Mouse (Mus musculus): ENCODE data around the gene Fadd. TPM values are rescaled to one million over a fixed set of nuclear protein-coding genes. Genes with fewer than 3 reads are reported as not detected.

Fadd gene
- total and polyA plus RNA-seq, 3 experiments, result 7.2 to 11.6 TPM; not detected in 1

DNA sequence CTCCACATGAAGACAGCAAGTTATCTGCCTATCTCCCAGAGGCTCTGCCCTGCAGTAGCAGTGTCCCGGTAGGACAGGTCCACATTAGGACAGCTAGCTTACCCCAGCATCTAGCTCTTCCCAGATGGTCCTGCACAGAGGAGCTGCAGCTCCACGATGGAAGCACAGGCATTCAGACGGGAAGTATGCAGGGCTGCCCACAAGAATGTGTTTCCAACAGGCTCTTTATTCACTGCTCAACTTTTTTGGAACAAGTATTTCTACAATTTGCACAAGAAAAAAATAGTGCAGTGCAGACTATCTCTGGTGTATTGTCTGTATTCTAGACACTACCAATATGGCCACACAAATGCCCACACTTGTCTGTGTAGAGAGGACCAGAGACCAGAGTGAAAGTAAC, 47.5 kb downstream of the Fadd start:
- no peak overlapping the region for H3K9ac ChIP-seq (ENCODE audit: control insufficient read depth, low read depth, low read length, poor library complexity, severe bottlenecking)
- H3K79me2 ChIP-seq (ENCODE audit: control insufficient read depth, insufficient read depth, low read length, poor library complexity), result peaks cover 60% of the 10 kb centered on the region
- TF ChIP-seq ETS1 (IDR thresholded peaks at IDR 0.05; ENCODE audit: low read depth, low read length), result no peak
- no peak for TF ChIP-seq SMC3 (IDR thresholded peaks at IDR 0.05; ENCODE audit: low read depth, low read length)
- no peaks in the 10 kb centered on the region for H3K27me3 ChIP-seq (ENCODE audit: control insufficient read depth in 1 of 2, insufficient read depth in 2 of 2, low read length in 2 of 2)
- H3K36me3 ChIP-seq (ENCODE audit: control insufficient read depth in 1 of 2, insufficient read depth in 2 of 2, low read length in 2 of 2), result peaks cover 0 to 10% of the 10 kb centered on the region in 2 experiments; a peak in 2 of 4 replicates
- no peak for DNase-seq (ENCODE audit: low read depth, low spot score)
- H3K4me1 ChIP-seq (ENCODE audit: control insufficient read depth in 1 of 2, insufficient read depth in 2 of 2, low read length in 2 of 2), result peaks cover 5 to 12% of the 10 kb centered on the region in 2 experiments
- no peak overlapping the region for H3K4me3 ChIP-seq (ENCODE audit: control insufficient read depth in 1 of 2, insufficient read depth in 1 of 2, low read depth in 2 of 2, low read length in 2 of 2)
- no peaks in the 10 kb centered on the region for H3K9me3 ChIP-seq (replicated peaks; ENCODE audit: insufficient read depth, low read length)
- no peak overlapping the region for H3K27ac ChIP-seq (ENCODE audit: control insufficient read depth, low read depth, low read length)

DNA sequence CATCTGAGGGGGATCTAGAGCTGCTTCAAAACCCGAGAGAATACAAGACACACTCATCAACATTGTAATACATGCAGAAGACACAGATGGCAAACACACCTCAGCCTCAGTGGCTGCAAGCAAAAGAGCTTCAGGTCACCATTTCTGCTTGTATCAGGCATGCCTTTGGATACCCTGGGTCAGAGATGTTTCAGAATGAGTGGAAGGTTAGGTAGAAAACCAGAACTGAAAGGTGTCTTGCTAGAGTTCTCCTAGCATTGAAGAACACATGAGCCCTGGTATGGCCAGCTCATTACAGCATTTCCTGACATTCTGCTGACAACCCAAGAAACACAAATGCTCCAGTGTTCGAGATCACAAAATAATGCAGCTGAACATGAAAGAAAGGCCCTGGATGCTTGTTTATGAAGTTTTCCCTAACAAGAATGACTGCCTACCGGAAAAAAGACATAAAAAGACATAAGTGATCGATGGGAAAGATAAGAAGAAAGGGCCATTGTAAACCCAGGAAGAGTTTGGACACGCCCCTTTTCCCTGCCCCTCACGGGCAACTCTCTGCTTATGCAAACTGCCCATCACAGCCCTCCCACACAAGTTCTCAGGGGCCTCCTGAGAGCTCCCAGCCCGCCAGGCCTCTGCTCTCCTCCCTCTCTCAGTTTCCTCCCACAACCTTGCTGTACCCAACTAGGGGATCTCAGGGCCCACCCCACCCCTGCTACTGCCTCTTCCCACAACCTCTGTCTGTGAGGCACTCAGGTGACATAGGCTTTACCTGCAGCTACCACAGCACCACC, 50.5 kb downstream of the Fadd start:
- no peak overlapping the region for H3K9ac ChIP-seq (ENCODE audit: control insufficient read depth, low read depth, low read length, poor library complexity, severe bottlenecking)
- H3K27ac ChIP-seq (ENCODE audit: control insufficient read depth, low read depth, low read length), result no peak overlapping the region

DNA sequence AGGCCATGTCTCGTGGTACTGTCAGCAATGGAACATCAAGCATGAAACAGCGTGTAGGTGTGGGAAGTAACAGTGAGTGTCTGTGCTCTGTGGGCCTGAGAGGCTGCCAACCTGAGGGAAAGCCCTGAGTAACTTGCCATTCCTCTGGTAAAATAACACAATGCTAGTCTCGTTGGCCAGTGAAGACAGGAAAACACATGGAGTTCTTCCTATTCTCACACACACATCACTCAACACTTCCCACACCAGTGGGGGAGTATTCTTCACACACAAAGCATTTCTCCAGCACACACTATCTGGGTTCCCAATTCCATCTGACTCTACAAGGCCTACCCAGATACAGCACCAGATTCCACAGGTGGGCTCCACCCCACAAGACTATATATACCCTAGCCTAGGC, 52.4 kb downstream of the Fadd start:
- no peak for DNase-seq (ENCODE audit: low read depth, low spot score)
- no peak for TF ChIP-seq HCFC1 (IDR thresholded peaks at IDR 0.05; ENCODE audit: low read depth, low read length)
- no peak for TF ChIP-seq MAZ (IDR thresholded peaks at IDR 0.05; ENCODE audit: low read depth, low read length)
- no peak for TF ChIP-seq CHD1 (IDR thresholded peaks at IDR 0.05; ENCODE audit: low read depth, low read length)
- no peak for TF ChIP-seq SMC3 (IDR thresholded peaks at IDR 0.05; ENCODE audit: low read depth, low read length)
- no peak for TF ChIP-seq UBTF (IDR thresholded peaks at IDR 0.05; ENCODE audit: borderline replicate concordance, insufficient read depth, low read depth, low read length)
- TF ChIP-seq MXI1 (IDR thresholded peaks at IDR 0.05; ENCODE audit: low read depth, low read length), result no peak
- no peak for TF ChIP-seq ZC3H11A (IDR thresholded peaks at IDR 0.05; ENCODE audit: low read depth, low read length)
- no peak for TF ChIP-seq ZKSCAN1 (IDR thresholded peaks at IDR 0.05; ENCODE audit: low read depth, low read length)
- TF ChIP-seq POLR2A (IDR thresholded peaks at IDR 0.05; ENCODE audit: control insufficient read depth in 1 of 2, insufficient read depth in 1 of 2, low read depth in 1 of 2, low read length in 2 of 2, poor library complexity in 1 of 2), result no peak
- Histone ChIP-seq H3K4me1 (ENCODE audit: control insufficient read depth in 1 of 2, insufficient read depth in 2 of 2, low read length in 2 of 2) (peaks cover 7 to 22% of the 10 kb centered on the region in 2 experiments; a peak in 3 of 4 replicates), H3K36me3 (ENCODE audit: control insufficient read depth in 1 of 2, insufficient read depth in 2 of 2, low read length in 2 of 2) (peaks cover 0 to 20% of the 10 kb centered on the region in 2 experiments; a peak in 3 of 4 replicates), H3K9me3 (replicated peaks; ENCODE audit: insufficient read depth, low read length) (no peaks in the 10 kb centered on the region), H3K4me3 (ENCODE audit: control insufficient read depth in 1 of 2, insufficient read depth in 1 of 2, low read depth in 2 of 2, low read length in 2 of 2) (no peak overlapping the region), H3K27me3 (ENCODE audit: control insufficient read depth in 1 of 2, insufficient read depth in 2 of 2, low read length in 2 of 2) (no peaks in the 10 kb centered on the region), H3K9ac (ENCODE audit: control insufficient read depth, low read depth, low read length, poor library complexity, severe bottlenecking) (no peak overlapping the region), H3K27ac (ENCODE audit: control insufficient read depth, low read depth, low read length) (no peak overlapping the region), H3K79me2 (ENCODE audit: control insufficient read depth, insufficient read depth, low read length, poor library complexity) (peaks cover 45% of the 10 kb centered on the region)

More for the DNA sequence above, 50.5 kb downstream of the Fadd start:
- no peak overlapping the region for H3K4me3 ChIP-seq (ENCODE audit: control insufficient read depth in 1 of 2, insufficient read depth in 1 of 2, low read depth in 2 of 2, low read length in 2 of 2)
- H3K27me3 ChIP-seq (ENCODE audit: control insufficient read depth in 1 of 2, insufficient read depth in 2 of 2, low read length in 2 of 2), result no peaks in the 10 kb centered on the region
- no peak for TF ChIP-seq NELFE (IDR thresholded peaks at IDR 0.05; ENCODE audit: low read depth, low read length)
- TF ChIP-seq CHD2 (IDR thresholded peaks at IDR 0.05; ENCODE audit: low read length), result no peak
- no peak for TF ChIP-seq SMC3 (IDR thresholded peaks at IDR 0.05; ENCODE audit: low read depth, low read length)
- TF ChIP-seq EP300 (IDR thresholded peaks at IDR 0.05; ENCODE audit: low read depth in 1 of 2, low read length in 2 of 2), result no peak
- TF ChIP-seq ZMIZ1 (IDR thresholded peaks at IDR 0.05; ENCODE audit: low read depth, low read length), result no peak
- no peak for TF ChIP-seq UBTF (IDR thresholded peaks at IDR 0.05; ENCODE audit: borderline replicate concordance, insufficient read depth, low read depth, low read length)
- no peak for TF ChIP-seq TBP (IDR thresholded peaks at IDR 0.05; ENCODE audit: low read depth, low read length)
- TF ChIP-seq ZNF384 (IDR thresholded peaks at IDR 0.05; ENCODE audit: low read depth, low read length), result no peak
- TF ChIP-seq POLR2AphosphoS5 (IDR thresholded peaks at IDR 0.05; ENCODE audit: borderline replicate concordance, low read depth, low read length), result no peak
- no peak for TF ChIP-seq ELF1 (IDR thresholded peaks at IDR 0.05; ENCODE audit: low read depth, low read length)
- no peak for TF ChIP-seq USF1 (IDR thresholded peaks at IDR 0.05; ENCODE audit: low read depth, low read length)
- no peak for TF ChIP-seq CHD1 (IDR thresholded peaks at IDR 0.05; ENCODE audit: low read depth, low read length)
- TF ChIP-seq ETS1 (IDR thresholded peaks at IDR 0.05; ENCODE audit: low read depth, low read length), result no peak
- H3K9me3 ChIP-seq (replicated peaks; ENCODE audit: insufficient read depth, low read length), result no peaks in the 10 kb centered on the region
- peaks cover 0 to 14% of the 10 kb centered on the region in 2 experiments; a peak in 3 of 4 replicates for H3K36me3 ChIP-seq (ENCODE audit: control insufficient read depth in 1 of 2, insufficient read depth in 2 of 2, low read length in 2 of 2)
- peaks cover 10 to 16% of the 10 kb centered on the region in 2 experiments for H3K4me1 ChIP-seq (ENCODE audit: control insufficient read depth in 1 of 2, insufficient read depth in 2 of 2, low read length in 2 of 2)
- no peak for DNase-seq (ENCODE audit: low read depth, low spot score)
- peaks cover 48% of the 10 kb centered on the region for H3K79me2 ChIP-seq (ENCODE audit: control insufficient read depth, insufficient read depth, low read length, poor library complexity)
